Mouse (Mus musculus): ENCODE data around the gene Cfap20.
"Not testable (repeated sequence)": the region's sequence is repeated elsewhere in the genome, so short reads cannot be mapped to it uniquely, and the experiment has no call there.

Cfap20 gene

DNA sequence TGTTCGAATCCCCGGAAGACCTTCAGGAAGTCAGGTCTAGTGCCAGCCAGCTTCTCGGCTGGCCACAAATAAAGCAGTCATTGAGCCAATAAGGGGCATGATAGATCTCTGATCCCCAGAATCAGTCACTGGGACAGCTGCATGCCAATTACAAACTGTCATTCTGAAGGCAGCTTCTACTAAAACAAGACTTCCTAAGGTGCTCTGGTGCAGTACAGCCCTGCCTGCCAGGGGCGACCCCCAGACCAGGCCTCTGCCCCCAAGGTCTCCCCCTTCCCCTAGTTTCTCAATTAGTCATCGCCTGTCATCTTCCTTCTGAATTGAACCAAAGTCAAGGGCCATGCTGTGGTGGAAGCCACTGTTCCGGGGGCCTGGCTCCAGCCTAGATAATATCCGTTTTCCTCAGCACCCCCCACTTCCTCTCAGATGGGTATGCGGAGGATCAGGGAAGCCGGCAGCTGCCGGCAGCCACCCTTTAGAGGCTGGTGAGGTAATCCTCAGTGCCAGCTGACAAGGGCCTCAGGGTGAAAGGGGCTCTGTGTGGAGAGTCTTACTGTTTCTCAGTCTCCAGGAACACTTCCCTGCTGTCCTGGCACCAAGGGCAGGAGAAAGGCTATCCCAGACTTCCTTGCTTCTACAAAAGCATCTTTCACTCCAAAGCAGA, 23.2 kb downstream of the Cfap20 start:
- DNase-seq: peak; percentile 49

DNA sequence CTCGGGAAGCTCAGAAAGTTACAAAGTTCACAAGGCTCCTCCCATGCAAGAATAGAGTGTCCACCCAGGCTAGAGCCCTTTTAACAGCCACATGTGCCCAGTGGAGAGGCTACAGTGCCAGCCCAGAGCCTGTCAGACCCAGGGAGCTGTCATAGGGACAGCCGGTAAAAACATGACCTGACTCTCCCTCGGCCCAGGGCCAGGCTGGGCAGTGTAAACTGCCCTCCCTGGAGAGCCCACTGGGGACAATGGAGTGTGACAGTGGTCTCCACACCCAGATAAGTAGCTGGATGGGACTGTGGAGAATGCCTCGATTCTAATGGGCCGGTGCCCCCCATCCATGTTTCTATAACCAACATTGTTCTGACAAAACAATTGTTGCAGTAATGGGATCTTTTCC, 25.2 kb downstream of the Cfap20 start:
- no peak for DNase-seq

DNA sequence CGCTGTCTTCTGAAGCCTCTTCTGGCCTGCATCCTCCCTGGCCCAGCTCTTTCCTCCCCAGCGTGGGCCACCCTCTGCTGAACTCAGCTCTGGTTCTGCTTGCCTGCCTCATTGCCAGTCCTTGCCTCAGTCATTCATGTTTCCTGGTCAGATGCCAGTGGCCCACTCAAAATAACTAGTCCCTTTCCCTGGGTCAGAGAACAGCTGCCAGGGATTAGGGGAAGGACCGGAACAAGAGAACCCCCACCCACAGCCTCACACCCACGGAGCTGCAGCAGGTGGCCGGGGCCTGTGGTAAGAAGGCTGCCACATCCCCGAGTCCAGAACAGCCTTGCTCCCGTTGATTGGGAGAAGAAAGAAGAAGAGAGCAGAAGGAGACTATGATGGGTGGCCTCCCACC, 33.6 kb downstream of the Cfap20 start:
- DNase-seq: no peak

DNA sequence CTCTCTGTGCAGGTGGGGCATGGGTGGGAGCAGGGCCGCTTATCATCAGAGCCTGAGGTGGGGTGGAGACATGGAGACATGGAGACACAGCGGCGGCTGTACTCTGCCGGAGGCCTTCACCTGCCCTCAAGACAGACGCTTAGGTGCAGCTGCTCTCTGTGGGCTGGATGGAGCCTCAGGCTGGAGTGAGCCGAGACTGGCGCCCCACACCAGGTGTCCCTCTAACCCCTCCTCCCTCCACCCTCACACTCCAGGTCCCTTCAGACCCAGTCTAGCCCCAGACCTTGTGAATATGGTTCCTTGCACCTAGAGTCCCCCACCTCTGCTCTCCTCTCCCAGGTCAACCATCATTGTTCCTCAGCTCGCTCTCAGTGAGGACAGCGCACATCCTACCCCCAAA, 35.5 kb downstream of the Cfap20 start:
- no peak for DNase-seq

DNA sequence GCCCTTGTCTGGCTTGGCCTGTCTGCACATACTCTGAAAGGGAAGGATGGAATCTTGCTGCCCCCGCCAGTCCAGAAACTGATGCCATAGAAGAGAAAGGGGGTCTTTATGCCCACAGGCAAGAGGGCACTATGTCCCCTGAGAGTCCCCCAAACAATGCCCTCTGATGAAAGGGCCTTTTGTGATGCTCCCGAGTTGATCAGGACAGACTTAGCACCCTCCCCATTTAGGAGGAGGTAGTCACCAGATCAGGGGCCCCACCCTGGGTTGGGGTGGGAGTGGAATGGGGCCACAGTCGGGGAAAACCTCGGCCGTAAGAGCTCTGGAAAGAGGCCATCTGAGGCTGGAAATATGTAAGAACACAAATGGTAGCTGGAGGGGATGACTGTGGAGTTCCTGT, 37.5 kb downstream of the Cfap20 start:
- no peak for DNase-seq

DNA sequence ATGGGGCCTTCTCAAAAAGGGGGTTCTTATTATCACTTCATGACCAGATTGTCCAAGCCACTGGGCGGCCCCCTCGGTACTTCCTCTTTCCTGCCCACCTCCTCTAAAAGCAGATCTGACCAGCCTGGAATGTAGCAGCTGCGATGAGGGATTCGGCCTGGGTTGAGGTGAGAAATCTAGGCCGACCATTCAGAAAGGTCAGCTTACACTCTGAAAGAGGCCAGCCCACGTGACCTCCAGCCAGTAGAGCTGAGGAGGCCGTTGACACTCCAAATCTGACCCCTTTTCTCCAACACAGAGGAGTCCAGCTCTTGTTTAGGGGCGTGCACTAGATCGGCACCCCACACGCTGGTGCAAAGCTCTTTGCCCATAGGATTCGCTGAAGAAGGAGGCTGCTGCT, 37.9 kb downstream of the Cfap20 start:
- no peak for DNase-seq

DNA sequence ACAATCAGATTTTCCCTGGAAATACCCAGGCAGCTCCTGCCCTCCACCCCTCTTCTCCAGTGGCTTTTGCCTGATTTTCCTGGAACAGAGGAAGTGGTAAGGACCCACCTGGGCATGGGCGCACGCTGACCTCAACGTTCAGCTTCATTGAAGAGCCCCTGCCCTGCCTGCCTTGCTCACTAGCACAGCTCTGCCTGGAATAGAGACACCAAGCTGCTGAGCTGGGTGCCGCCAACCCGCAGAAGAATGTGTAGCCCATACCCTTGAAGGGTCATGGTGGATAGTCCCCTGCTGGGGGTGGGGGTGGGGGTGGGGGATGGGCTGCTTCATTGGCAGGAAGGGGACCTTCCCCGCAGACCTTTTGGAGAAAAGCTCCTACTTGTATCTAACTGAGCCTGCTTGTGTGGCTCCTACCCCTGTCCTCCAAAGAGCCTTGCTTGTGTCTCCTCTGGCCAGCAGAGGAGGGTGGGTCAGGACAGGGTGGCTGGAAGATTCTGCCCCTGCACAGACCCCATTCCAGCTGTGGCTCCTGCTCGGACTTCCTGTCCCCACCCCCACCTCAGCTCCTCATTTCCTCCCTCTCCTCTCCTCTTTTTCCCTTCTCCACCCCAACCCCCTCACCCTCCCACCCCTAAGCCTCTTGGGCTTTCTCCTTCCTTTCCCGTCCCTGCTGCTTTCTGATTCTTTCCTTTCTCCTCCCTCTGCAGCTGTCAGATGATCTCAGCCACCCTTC, 39.3 kb downstream of the Cfap20 start:
- DNase-seq: no peak

DNA sequence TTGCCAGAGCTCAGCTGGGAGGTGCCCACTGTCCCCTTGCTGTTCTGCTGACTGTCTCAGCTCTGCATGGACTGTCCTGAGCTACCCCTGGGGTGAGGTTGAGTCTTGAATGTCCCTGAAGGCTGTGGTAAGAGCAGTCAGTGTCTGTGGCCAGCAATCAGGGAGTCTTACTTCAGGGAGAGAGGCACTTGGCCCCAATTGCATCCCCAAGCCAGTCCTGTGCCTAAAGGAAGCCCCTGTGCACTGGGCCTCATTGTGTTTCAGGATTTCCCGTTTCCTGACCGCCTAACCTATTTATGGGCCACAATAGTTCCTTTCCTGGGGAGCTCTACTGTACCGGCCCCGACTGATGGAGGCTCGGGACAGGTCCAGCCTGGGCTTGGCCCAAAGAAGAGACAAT, 42.1 kb downstream of the Cfap20 start:
- DNase-seq: no peak

DNA sequence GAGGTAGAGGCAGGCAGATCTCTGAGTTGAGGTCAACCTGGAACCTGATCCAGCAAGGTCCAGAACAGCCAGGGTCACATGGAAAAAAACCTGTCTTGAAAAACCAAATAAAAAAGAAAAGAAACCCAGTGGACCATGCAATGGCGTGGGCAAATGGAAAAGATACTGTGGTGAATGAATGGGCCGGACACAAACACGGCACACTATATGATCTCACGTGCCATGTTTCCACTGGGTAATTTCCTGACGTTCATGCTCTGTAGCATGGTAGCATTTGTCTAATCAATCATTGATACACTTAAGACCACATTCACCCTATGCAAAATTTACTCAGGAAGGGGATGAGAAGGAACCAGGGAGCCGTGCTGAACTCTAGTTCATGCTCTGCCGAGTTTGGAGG, 43.6 kb downstream of the Cfap20 start:
- no peak for DNase-seq

DNA sequence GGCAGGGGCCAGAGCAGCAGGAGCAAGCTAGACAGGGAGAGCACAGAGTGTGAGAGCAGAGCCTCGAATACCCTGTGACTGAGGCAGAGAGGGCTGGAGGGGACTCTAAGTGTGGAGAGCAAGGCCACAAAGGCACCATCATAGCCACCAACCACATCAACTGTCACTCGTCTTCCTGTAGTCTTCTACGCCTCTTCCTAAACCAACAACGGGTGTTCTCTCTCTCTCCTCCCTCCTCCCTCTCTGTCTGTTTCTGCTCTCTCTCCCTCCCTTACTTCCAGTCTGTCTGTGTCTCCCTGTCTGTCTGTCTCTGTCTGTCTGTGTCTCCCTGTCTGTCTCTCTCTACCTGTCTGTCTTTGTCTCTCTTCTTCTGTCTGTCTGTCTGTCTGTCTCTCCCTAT, 44.4 kb downstream of the Cfap20 start:
- peak; percentile 50 for DNase-seq

DNA sequence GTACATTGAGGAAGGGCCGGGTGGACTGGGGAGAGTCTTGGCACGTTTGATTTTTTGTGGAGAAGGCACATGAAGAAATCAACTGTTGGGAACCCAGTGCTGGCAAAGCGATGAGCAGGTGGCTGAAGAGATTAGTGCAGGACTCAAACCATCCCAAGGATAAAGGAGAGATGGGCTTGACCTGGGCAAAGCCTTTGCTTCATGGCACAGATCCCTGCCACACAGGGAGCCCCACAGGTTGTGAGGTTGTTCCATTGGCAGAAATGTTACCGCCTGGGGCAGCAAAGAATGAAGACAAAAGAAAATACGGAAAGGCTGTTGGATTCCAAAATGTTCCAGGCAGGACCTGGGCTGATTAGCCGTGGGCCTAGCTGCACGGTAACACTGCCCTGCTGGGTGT, 46.7 kb downstream of the Cfap20 start:
- DNase-seq: no peak

DNA sequence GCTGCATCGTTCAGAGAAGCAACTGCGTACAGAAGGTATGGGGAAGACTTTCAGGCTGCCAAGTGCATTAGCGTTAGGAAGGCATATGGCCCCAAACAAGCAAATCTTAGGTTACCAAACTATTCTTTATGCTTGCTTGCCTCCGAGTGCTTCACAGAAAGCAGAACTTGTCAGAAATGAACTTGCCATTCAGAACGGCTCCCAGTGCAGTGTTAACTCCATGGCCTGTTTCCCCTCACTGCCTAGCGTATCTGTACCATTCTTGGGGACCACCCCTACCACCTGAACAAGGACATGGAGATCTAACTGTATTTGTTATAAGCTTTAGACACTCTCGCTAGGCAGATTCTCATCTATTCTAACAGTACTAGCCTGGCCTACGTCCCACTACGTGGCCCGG, 47.4 kb downstream of the Cfap20 start:
- DNase-seq: no peak

DNA sequence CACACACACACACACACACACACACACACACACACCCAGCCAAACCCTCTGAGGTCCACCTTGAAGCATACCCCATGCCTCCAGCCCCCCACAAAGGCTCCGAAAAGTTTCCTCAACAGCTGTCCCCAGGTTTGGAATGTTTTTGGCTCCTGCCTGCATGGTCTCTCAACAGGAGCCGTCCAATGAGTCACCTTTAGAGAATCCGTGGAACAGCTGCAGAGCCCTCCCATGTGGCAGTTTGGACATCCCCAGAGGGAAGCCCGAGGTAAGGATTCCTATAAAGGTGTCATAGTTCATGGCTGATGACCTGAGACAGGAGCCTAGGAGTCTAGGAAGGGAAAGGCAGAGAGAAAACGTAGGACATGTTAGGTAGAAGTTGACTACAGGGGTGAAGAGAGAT, 48.6 kb downstream of the Cfap20 start:
- no peak for DNase-seq

DNA sequence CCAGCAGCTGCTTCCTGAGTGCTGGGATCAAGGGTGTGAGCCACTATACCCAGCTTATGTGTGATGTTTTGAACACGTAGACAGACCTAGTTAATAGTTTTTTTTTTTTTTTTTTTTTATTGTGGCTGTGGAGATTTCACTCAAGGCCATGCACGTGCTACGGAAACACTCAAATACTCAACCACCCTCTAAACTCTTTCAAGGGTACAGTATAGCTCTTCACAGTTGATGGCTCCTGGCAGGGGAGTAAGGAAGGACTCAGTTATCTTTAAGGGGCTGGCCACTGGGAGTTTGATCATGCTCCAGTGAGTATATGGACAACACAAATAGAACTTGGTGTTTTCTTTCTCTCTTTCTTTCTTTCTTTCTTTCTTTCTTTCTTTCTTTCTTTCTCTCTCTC, 50.2 kb downstream of the Cfap20 start:
- no peak for DNase-seq

DNA sequence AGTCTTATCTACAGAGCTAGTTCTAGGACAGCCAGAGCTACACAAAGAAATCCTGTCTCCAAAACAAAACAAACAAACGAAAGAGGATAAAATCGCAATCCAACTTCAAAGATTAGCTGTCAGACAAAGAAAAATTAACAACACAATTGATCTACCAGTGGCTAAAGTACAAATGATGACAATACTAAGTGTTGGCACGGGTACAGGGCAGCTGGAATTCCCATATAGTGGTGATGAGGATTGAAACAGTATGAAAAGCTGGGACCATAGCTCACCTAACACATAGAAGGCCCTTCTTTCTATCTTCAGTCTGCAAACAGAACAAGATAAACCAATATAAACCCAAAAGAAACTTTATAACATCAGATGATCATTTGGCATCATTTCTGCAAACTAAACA, 53.1 kb downstream of the Cfap20 start:
- no peak for DNase-seq

DNA sequence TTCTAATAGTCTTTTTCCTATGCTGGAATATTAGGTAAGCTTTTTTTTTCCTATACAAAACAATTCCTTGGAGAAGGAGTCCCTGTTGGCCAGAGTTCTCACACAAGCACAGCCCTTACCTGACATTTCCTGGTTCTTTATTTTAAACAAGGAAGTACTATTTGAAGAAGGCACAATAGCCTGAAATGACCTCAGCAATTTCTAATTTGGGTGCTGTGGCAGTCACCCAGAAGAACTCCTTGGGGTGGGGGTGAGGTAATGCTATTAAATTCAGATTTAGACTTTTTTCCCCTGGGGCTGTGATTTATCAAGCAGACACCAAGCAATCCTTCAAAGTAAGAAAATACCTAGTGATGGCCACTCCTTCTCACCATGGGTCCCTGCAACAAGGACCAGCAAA, 53.7 kb downstream of the Cfap20 start:
- no peak for DNase-seq

DNA sequence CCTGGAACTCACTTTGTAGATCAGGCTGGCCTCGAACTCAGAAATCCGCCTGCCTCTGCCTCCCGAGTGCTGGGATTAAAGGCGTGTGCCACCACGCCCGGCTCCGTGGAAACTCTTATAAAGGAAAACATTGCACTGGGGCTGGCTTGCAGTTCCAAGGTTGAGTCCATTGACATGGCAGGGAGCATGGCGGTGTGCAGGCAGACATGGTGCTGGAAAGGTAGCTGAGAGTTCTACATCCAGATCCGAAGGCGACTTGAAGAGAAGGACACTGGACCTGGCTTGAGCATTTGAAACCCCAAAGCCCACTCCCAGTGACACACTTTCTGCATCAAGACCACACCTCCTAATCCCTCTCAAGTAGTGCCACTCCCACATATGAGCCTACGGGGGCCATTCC, 55.7 kb downstream of the Cfap20 start:
- DNase-seq: not testable (repeated sequence)

DNA sequence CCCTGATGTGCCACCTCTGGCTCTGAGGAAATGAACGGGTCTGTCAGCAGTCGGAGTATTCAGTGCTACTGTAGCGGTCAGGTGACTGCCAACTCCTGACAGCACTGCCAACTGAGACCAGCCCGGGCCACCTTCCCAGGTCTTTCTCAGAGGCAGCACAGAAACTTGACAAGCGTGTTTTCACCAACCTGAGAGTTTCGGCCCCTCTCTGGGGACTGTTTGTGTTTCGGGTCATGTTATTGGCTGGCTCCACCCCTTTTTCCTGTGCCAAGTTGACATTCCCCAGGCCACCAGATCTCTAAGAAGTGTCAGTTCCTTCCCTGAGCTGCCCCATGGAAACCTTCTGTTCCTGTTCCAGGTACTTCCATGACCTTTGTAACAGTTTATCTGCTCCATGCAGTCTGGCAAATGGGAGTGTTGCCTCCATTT, 56.8 kb downstream of the Cfap20 start:
- DNase-seq: no peak

DNA sequence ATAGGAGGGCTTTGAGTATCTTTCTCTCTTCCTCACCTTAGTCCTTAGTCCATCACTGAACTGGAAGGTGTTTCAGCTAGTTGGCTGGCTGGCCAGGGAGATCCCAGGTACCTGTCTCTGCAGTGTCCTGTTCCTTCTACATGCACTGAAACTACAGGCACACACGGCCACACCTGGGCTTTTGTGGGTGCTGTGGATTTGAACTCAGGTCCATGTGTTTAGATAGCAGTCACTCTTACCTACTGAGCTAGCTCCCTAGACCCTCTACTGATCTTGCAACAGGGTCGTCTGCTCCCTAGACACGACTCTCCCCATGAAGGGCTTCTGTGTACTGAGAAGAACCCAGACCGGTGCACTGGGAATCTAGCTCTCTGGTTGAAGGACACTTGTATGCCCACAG, 57.6 kb downstream of the Cfap20 start:
- DNase-seq: no peak

DNA sequence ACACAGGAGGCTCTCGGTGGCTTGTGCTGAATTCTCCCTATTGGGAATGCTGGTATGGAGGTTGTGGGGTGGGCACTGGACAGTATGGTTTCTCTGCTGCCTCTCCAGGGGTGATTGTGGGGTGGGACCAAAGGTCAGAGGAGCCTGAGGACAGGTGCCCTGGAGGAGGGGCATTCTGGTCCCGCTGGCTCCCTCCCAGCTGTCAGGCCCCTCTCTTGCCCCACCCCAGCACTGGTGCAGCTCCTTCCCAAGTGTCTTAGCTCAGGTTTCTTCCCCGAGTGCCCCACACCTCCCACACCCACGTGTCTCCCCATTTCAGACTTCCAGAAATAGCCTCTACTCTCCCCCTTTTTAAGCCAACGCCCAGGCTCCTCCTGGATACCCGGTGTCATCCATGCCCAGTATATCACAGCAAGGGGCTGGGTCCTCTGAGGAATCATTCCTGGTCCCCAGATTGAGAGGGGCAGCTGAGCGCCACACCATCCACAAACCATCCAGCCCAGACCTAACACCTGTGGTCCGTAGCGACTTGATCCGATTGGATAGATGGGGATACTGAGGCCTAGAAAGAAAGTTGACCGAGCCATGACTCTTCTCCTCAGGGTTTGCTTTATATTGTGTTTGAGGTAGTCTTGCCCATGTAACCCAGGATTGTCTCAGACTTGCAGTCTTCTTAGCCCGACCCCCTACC, 58.2 kb downstream of the Cfap20 start:
- no peak for DNase-seq

DNA sequence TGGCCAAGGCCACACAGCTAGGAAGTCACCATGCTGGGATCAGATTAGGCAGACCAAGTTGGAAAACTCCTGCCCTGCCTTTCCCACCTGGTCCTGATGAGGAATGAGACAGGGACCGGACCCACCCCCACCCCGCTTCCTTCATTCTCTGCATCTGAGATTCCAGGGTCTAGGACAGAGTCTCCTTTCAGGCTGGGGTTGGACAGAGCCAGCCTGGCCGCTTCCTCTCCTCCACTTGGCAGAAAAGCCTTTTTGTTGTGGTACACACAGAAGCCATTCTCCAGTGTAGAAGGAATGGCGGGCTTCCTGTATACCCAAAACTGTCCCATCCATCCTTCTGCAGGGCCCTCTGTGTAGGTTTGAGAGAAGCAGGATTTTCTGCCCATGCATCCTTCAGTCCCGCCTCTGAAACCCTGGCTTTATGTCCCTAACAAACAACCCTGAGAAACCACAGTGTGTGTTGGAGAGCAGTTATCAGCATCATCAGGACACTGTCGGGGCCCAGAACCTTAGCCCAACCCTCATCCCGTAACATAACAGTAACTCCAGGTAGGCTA, 59.2 kb downstream of the Cfap20 start:
- DNase-seq: no peak

DNA sequence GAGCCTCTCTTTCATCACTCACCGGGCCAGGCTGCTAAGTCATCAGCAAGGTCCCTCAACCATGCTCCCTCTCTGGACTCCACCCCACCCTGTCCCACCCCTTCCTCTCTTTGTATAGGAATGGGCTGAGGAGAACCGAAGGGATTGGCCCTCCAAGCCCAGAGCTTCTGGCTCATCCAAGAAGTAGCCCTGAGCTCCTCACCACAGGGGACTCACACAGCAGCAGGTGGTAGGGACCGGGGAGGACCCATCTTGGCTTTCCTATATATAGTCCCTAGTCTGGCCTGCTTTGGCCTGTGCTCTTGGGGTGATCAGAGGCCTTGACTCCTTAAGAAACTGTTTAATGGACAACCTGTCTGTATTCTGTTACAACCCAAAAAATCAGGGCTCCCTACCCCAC, 60.2 kb downstream of the Cfap20 start:
- DNase-seq: no peak

DNA sequence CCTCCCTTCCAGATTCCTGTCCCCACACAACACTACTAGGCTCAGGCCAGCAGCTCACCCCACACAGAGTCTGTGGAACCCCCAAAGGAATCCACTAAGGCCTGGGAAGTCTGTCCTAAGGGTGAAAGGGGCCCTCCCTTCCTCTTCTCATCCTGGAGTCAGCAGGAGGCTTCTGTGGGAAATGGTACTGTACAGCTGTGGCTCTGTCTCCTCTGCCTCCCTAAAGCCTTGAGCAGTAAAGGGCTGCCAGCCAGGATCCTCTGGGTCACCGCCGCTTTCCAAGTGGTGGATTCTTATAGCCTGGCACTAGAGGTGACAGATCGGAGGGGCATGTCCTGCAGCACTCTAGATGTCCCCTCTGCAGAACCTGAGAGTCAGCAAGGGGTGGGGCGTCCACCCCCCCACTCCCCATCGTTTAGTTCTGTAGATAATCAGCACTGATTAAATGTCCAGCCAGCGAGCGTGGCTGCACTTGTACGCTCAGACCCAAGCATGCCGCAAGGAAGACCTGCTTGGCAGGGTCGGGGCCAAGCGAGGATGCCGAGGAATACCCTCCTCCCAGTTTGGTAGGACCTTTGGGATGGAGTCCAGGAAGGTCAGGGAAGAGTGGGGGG, 61.2 kb downstream of the Cfap20 start:
- no peak for DNase-seq

All from thymus, postnatal 14 days (tissue).